Mouse (Mus musculus) spleen, postnatal 14 days (tissue): Measurements from ENCODE around the gene Inpp5a.

Experiments used
- DNase-seq, 2 experiments: peaks; one replicate each; pipeline ENCODE4 v3.0.0; 2021 to 2022; ENCODE audit warnings: low spot score in 2 of 2

Inpp5a gene

DNA sequence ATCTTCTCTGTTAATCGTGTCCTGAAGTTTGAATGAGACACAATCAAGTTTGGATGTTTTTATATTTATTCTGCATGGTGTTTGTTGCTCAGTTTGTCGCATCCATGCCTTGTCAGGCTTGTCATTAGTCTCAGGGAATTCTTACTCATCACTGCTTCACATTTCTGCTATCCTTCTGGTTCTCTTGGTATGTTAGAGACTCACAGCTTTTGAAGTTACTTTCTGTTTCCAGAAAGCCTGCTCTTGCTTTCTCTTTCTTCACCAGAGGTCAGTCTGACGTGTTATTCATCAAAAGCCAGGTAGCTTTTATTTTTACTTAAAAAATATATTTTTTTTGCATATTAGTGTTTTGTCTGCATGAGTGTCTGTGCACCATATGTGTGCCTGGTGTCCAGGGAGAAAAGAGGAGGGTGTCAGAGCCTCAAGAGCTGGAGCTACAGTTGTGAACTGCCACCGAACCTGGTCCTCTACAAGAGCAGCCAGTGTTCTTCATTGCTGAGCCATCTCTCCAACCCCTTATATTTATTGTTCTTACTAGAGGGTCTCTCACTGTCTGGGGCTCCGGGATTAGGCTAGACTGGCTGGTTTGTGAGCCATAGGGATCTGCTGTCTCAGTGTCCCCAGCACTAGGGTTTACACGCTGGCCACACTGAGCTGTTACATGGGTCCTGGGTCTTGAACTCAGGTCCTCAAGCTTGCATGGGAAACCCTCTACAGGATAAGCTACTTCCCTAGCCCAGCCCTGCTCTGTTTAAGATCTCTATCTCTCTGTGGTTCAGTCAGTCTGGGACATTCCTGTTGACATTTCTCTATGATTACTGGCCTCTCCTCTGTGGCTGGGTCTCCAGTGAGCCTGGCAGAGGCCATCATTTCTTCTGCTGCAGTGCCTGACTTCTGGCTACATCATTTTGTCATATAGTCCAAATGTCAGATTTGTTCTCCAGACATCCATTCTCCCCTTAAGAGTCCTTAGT lies 51.3 kb downstream of the Inpp5a start:
- no peak for DNase-seq

DNA sequence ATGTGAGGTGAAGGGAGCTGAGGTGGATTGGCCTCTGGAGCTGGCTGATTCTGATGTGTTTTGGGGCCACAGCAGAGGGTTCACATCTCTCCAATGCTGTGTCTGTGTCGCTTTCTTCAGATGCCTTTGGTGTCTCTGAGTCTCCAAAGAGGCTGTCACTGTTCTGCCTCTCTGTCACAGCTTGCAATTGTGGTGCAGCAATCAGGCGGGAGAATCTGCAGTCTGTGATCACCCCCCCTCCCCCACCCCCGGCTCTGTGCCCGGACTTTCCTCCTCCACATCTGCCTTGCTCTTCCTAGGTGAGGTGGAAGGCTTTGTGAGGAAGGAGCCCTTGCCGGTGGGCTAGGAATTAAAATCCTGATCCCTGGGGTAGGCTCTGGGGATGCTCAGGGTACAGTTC lies 52.1 kb downstream of the Inpp5a start:
- no peak for DNase-seq

DNA sequence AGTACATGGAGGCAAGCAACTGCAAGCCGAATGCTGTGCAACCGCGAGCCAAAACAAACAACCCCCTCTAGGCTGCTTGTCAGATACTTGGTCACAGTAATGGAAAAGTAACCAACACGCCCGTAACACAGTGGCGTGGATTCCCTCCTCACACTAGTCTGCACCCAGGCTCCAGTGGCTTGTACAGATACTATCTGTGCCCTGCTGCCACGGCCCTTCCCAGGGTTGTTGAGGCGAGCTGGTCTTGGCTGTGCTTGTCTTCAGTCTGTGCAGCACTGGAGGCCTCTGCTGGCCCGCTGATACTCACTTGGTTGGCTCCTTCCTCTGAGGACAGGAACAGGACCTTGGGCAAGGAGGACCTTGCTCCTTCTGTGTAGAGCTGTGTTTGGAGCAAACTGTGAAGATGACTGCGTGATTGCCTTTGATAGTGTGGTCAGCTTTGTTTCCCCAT lies 52.9 kb downstream of the Inpp5a start:
- no peak for DNase-seq

DNA sequence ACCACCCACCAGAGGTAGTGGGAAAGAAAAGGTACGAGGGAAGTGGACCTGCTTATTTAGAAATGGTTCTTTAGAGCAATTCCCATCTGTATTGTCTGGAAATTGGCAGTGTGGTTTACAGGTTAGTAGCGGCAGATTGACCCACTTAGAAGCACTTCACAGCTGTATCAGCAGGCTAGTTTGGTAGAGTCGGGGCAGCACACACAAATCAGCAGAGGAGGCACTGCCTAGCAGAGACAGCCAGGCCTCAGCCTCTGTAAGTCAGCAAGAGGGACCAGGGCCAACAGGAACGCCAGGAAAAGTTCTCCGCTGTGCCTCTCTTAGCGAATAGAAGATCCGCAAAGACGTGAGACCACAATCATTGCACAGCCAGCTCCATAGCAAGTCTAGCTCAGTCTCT lies 56.7 kb downstream of the Inpp5a start:
- no peak for DNase-seq

DNA sequence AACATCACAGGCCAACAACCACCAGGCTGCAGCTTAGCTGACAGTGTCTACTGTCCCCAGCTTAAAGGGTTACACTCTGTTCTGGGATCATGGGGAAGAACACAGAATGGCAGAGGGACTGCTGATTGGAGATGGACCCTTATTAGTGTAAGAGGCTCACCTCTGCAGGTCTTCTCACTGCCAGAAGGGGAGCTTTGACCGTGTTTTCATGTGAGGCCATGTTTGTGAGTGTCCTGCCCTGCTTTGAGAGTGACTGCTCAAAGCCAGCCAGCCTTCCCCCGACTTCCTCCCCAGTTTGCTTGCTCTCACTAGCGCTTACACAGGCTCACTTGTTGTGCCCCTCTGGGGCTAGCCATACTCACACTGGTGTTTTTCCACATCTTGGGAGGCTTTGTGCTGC lies 58.5 kb downstream of the Inpp5a start:
- DNase-seq = no peak

DNA sequence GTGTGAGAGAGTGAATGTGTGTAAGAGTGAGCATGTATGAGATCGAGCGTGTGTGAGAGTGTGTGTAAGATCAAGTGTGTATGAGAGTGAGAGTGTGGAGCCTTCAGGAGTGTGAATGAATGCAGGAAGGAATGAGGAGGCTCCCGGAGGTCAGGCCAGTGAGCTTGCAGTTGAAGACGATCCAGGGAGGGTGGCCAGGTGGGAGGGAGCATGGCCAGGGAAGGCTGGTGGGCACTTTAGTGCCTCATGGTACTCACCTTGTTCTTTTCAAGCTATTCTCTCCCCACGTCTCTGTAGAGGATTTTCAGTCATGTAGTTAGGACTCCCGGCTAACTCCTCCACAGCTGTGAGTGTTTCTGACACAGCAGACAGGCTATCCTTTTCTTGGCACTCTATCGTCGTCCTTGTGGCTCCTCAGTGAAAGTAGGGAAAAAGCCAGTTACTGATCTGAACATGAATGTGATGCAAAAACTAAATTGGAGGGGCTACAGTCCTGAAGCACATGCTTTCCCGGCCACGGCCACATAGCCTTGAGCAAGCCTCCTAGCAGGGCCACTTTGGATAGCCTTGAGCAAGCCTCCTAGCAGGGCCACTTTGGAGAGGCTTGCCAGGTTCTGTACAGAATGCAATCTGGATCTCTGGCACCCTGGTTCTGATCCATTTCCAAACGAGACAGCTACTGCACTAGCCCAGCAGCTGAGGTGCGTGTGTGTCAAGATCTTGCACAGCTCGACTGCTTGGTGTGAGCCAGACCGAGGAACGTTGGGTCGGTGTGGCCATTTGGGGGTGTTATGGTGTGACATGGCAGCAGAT lies 61.5 kb downstream of the Inpp5a start:
- no peak for DNase-seq

DNA sequence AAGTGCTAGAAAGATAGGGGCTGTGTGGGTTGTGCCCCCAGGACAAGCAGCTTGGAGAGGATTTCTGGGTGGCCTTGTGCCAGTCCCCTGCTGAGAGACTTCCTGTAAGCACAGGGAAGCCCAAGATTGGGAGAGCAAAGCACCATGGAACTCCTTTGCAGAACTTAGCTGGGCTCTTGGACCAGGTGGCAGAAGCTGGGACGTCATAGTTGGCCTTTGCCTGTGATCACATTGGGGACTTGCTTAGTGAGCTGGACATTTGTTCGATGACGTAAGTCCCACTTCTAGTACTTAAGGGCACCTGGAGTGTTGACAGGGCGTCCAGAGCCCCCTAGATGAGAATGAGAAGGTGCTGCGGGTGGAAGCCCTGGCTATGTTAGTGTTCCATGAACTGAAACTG lies 62.8 kb downstream of the Inpp5a start:
- DNase-seq = no peak

DNA sequence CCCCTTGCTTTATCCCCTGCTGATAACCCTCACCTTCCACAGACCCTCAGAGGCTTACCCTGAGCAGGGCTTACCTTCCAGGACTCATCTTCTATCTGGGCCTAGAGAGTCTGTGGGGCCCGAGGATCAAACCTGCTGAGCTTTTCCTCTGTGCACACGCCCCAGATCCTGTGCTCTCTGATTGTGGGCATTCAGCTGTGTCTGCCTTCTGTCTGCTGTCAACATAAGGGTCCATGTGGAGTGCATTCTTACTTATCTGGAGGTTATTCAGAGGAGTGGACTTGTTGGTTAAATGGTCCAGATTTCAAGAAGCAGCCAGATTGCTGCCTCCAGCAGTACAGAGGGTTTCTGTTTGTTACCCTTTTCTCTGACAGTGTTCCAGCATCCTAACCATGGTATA lies 63.3 kb downstream of the Inpp5a start:
- DNase-seq = no peak

DNA sequence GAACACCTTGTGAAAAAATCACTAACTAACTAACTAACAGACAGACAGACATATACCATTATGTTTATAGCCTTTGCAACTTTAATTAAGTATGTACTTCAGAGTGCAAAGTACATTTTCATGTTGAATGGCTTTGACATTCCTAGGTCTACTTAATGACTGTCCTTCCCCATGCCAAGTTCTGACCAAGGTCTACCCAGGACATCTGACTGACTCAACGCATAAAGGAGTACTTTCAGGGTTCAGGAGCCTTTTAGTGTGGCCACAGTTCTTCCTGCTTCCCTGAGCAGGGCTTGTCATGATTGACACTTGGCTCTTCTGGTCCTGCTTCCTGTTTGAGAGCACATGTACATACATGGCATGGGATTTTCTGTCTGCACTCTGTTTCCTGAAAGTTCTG lies 64.3 kb downstream of the Inpp5a start:
- no peak for DNase-seq

DNA sequence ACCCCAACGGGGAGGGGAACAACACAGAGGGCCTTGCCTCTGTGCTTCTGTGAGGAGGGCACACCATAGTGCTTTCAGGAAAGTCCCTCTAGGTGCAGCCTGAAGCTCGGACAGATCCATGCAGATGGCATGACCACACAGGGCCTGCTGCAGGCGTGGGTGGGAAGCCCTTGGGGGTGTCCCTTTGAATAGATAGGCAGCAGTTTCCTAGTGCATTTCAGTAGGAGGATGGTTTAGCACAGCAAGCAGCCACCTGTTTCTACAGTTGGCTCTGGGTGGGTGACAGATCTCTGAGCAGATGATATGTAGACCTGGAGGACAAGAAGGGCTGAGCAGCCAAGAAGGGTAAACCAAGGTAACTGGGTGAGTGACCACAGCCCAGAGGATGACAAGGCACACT lies 65.4 kb downstream of the Inpp5a start:
- no peak for DNase-seq

DNA sequence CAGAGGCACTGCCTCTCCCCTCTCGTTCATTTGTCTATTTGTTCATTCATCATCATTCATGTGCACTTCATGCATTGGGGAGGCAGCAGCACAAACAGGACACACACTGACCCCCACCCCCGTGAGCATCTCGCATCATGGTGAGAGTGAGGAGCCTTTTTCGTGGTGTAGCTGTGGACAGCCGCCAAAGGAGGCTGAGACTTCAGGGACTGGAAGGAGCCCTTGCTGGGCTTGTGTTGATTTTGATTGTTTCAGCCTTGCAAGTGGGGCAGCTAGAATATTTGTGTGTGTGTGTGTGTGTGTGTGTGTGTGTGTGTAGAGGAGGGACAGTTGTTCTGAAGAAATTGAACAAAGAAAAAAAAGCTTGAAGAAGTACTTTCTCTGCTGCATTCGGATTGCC lies 67.8 kb downstream of the Inpp5a start:
- no peak for DNase-seq

DNA sequence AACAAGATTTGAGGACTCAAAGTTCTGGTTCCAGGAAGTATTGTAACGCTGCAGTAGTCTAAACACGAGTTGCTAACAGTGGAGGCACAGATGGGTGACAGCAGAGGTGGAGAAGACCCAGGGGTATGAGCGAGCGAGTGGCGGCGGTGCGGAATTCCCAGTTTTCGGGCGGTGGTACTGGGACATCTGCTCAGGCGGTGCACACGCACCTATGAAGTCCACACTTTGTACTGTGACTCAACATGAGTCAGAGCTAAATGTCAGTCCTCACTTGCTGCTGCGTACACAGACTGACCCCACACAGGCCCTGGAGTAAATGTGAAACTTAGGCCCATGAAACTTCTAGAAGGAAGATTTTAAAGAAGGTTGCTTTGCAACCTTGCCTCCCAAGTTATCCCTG lies 72.4 kb downstream of the Inpp5a start:
- DNase-seq = no peak

DNA sequence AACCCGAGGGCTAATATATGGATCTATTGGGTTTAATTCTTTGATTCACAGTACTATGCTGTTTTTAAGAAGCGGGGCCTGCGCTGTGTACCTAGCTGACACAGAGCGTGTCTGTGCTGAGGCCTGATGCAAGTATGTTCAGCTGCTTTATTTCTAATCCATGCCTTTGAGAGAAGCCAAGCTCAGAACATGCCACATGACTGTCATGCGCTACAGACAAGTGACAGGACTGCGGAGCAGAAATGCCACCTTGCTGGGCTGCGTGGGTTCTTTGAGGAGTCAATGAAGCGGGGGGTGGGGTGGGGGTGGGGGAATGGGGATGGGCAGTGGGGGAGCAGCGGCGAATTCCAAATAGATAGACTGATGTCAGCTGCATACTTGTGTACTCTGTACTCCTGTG lies 73.2 kb downstream of the Inpp5a start:
- no peak for DNase-seq

DNA sequence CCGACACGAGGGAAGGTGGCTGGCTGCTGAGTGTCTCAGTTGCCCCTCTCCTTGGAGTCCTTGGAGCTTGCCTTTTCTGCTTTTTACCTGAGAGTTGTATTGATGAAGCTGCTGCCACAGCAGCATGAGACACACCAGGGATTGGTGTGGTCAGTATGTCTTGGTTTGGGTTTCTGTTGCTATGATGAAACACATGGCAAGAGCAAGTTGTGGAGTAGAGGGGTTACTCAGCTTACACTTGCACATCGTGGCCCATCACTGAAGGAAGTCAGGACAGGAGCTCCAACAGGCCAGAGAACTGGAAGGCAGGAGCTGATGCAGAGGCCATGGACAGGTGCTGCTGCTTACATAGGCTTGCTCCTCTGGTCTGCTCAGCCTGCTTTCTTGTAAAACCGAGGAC lies 76.6 kb downstream of the Inpp5a start:
- no peak for DNase-seq

DNA sequence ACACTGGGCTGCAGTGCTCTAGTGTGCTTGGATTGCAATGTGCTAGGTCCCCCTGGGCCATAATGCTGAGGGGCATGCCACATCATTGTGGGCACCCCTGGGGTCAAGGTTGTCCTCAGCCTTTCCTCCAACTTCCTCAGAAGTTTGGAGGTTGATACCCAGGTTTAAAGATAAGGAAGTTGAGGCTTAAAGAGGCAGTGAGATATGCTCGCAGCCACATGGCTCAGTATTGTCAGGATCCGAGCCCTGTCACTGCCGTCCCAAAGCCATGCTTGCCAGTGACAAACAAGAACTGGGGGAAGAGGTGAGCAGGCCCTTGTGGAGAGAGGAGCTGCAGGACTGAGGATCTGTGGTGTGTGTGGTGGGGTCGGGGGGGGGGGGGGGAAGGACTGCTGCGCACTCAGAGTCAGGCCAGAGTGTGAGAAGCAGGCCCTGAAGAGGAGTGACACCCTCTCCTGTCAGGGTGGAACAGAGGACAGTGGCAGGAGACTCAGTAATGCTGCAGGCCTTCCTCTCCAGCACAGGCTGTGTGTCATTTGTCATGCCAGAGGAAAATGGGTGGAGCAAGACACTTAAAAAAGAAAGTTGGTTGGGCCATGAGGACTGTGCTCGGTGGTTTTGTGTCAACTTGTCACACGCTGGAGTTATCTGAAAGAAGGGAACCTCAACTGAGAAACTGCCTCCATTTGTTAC lies 77.7 kb downstream of the Inpp5a start:
- DNase-seq = no peak

DNA sequence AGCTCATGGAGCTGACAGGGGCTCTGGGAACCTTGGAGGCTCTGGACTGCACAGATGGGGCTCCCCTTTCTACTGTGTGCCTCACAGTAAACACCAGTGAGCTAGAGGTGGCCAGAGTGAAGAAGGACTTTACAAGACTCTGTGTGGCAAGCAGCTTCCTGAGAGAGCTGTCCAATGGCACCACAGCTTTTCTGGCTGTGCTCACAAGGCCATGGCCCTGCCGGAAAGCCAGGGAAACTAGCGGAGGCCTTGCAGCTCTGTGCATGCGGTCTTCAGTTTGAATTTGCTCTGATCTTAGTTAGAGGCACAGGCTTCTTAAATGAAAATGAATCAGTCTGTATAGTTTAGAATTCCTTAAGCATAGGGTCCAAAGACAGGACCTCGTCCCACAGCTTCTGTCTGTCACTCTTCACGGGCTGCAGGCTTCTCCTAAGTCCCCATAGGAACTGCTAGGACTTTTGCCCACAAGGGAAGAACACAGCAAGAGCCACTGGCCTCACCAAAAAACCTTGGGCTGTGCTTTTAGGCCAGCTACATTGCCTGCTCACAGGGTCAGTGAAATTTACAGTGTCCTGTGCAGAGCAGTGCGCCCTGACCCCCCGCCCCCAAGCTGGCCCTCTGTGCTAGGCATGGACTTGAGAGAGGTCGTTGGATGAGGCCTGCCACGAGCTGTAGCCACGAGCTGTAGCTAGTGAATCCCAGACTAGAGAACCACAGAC lies 78.4 kb downstream of the Inpp5a start:
- no peak for DNase-seq

DNA sequence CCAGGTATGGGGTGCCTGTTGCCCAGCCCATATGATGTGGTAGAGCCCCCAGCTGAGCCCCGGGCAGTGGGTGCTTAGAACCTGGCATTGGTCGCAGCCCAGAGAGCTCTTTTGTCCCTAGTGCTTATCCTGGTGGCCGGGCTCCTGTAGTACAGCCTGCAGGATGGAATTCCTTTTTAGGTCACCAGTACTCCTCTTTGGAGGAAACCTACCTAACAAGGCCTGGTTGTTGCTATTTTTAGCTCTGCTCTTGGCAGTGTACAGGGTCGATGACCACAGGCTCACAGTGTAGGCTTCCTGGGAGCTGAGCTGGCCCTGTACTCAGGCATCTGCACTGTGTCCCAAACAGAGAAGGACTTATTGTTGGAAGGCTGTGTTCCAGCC lies 79.0 kb downstream of the Inpp5a start:
- no peak for DNase-seq

DNA sequence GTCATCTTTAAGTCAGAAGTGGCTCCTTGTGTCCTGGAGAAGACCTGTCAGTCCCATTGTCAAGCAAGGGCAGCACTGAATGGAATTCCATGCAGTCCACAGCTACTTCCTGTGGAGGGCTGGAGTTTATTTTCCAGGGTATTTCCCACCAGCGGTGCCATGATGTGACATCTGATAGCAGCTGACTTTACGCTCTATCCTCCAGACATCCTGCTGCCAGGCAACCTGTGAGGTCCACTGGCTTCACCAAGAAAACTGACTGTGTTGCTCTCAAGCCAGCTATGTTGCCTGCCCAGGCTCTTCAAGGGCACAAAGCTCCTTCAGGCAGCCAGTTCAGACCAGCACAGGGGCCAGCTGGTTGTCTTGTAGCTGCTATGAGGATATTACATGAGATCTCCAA lies 79.5 kb downstream of the Inpp5a start:
- no peak for DNase-seq

DNA sequence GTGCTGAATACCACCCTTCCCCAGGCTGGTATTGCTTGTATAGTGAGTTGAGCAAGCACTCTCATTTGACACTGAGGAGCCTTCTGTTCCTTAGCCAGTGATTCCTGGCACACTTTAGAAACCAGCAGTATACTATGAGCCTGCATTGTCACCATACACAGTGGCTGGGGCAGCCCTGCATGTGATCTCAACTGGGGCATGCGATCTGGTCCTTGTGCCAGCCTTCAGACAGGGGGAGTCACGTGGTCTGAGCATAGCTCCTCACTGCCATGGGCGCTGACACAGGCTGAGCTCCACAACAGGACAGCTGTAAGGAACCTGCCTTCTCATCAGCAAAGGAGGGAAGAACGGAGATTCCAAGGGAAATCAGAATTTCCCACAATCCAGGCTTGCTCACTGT lies 80.5 kb downstream of the Inpp5a start:
- no peak for DNase-seq

DNA sequence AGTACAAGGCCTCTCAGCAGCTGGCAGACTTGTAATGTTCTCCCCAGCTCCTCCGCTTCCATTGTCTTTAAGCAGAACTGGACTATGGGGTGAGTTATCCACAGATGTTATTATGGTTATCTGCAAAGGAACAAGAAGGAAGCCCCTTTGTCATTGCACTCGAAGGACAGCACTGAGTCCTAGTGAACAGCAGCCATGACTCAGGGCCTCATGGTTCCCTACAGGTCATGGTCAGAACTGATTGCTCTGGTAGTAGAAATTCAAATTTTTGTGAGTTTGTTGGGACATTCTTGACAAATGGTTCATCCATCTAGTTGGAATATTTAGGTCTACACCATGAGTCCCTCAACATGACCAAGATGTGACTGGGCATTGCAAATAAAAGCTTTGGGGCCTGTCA lies 81.6 kb downstream of the Inpp5a start:
- no peak for DNase-seq

DNA sequence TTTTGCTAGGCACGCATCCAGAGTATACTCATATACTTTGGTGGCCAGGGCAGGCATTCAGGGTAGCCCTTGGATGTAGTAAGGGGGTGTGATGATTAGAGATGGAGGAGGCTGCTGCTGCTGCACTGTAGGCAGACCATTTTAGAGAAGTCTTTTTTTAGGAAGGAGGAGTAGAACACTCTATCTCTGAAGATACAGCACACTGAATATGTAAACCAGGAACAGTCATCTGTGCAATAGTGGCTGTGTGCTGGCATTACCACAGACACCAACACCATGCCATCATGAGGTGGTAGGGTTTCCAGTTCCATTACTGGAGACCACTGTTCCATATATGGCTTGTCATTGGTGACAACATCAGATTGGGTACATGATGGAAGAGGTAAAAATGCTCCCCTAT lies 83.1 kb downstream of the Inpp5a start:
- DNase-seq = no peak
